Mouse (Mus musculus): Measurements from ENCODE around the gene Gnmt. TPM values are rescaled to one million over a fixed set of nuclear protein-coding genes. Genes with fewer than 3 reads are reported as not detected.

Gnmt gene
- polyA plus RNA-seq, 1 experiment from 2014 or later = 0.88 TPM

GRCm38 (mm10) chr17:46711612-46712271 is 17.2 kb downstream of the Gnmt start:
- peak; percentile 46 for ATAC-seq (ENCODE audit: low FRiP score)
- Histone ChIP-seq H3K36me3 (replicated peaks; ENCODE audit: control insufficient read depth, insufficient read depth) (peaks cover 30% of the 10 kb centered on the region), H3K4me1 (replicated peaks; ENCODE audit: control insufficient read depth, insufficient read depth, low read length) (peaks cover 13% of the 10 kb centered on the region), H3K9ac (peak overlapping the region; percentile 88), H3K4me3 (replicated peaks; ENCODE audit: low read length) (peak overlapping the region; percentile 97), H3K27ac (peak overlapping the region; percentile 83; the same call in 1 of the 2 replicates), H3K9me3 (ENCODE audit: control insufficient read depth, low read length) (no peaks in the 10 kb centered on the region), H3K4me2 (replicated peaks) (peak overlapping the region; percentile 99), H3K27me3 (ENCODE audit: control insufficient read depth, insufficient read depth, low read length) (no peaks in the 10 kb centered on the region)
- 2% methylated on average over 71 of the region's 76 CpGs for WGBS
- DNase-seq (ENCODE audit: low spot score) = no peak

GRCm38 (mm10) chr17:46710959-46711597 is 17.9 kb downstream of the Gnmt start, which contains the start of gene Pex6:
Gene Pex6 (plus strand): TSS chr17:46711463.
- 9% methylated on average over 36 of the region's 36 CpGs for WGBS
- Histone ChIP-seq H3K4me3 (replicated peaks; ENCODE audit: low read length) (peak within 1 kb of the TSS; percentile 97), H3K4me1 (replicated peaks; ENCODE audit: control insufficient read depth, insufficient read depth, low read length) (peaks cover 13% of the 10 kb centered on the region), H3K36me3 (replicated peaks; ENCODE audit: control insufficient read depth, insufficient read depth) (peaks cover 23% of the 10 kb centered on the region), H3K9me3 (ENCODE audit: control insufficient read depth, low read length) (no peaks in the 10 kb centered on the region), H3K27me3 (ENCODE audit: control insufficient read depth, insufficient read depth, low read length) (no peaks in the 10 kb centered on the region), H3K27ac (peak within 1 kb of the TSS; percentile 83), H3K9ac (peak within 1 kb of the TSS; percentile 88), H3K4me2 (replicated peaks) (peak within 1 kb of the TSS; percentile 99)
- ATAC-seq (ENCODE audit: low FRiP score) (peak; percentile 93), DNase-seq (ENCODE audit: low spot score) (peak; percentile 94)

- Histone ChIP-seq H3K4me1 (replicated peaks; ENCODE audit: control insufficient read depth, insufficient read depth, low read length) (peaks cover 34% of the 10 kb centered on the region), H3K4me2 (replicated peaks) (peak overlapping the region; percentile 88; the same call in 1 of the 2 replicates), H3K9me3 (ENCODE audit: control insufficient read depth, low read length) (no peaks in the 10 kb centered on the region), H3K27ac (no peak overlapping the region), H3K36me3 (replicated peaks; ENCODE audit: control insufficient read depth, insufficient read depth) (no peaks in the 10 kb centered on the region), H3K4me3 (replicated peaks; ENCODE audit: low read length) (0 out of 2 replicates have a peak overlapping the region, but pooled peaks have one; percentile 88), H3K9ac (no peak overlapping the region), H3K27me3 (ENCODE audit: control insufficient read depth, insufficient read depth, low read length) (no peaks in the 10 kb centered on the region)
- DNase-seq (ENCODE audit: low spot score) (no peak), ATAC-seq (ENCODE audit: low FRiP score) (no peak)
- WGBS = 94% methylated on average over 14 of the region's 14 CpGs
Measured at GRCm38 (mm10) chr17:46706375-46707089, 22.4 kb downstream of the Gnmt start.

- Histone ChIP-seq H3K4me1 (replicated peaks; ENCODE audit: control insufficient read depth, insufficient read depth, low read length) (peaks cover 35% of the 10 kb centered on the region), H3K4me3 (replicated peaks; ENCODE audit: low read length) (peak within 1 kb of the TSS; percentile 88), H3K36me3 (replicated peaks; ENCODE audit: control insufficient read depth, insufficient read depth) (no peaks in the 10 kb centered on the region; the same call in 1 of the 2 replicates), H3K9ac (peak within 1 kb of the TSS; percentile 94), H3K9me3 (ENCODE audit: control insufficient read depth, low read length) (no peaks in the 10 kb centered on the region), H3K27ac (peak within 1 kb of the TSS; percentile 93), H3K4me2 (replicated peaks) (peak within 1 kb of the TSS; percentile 88), H3K27me3 (ENCODE audit: control insufficient read depth, insufficient read depth, low read length) (no peaks in the 10 kb centered on the region)
- DNase-seq (ENCODE audit: low spot score) (peak; percentile 98), ATAC-seq (ENCODE audit: low FRiP score) (peak; percentile 96)
- 1% methylated on average over 48 of the region's 48 CpGs for WGBS
Measured at GRCm38 (mm10) chr17:46704887-46705835, 23.8 kb downstream of the Gnmt start, which contains the start of gene Ppp2r5d. Gene Ppp2r5d (minus strand): TSS chr17:46705111.

- no peaks in the 10 kb centered on the region for H3K27me3 ChIP-seq (ENCODE audit: control insufficient read depth, insufficient read depth, low read length)
- H3K36me3 ChIP-seq (replicated peaks; ENCODE audit: control insufficient read depth, insufficient read depth) = peaks cover 5% of the 10 kb centered on the region; the same call in 1 of the 2 replicates
- H3K4me3 ChIP-seq (replicated peaks; ENCODE audit: low read length) = peak overlapping the region; percentile 88
- H3K4me2 ChIP-seq (replicated peaks) = peak overlapping the region; percentile 88
- WGBS = 5% methylated on average over 34 of the region's 41 CpGs
- peak overlapping the region; percentile 94 for H3K9ac ChIP-seq
- H3K27ac ChIP-seq = peak overlapping the region; percentile 93
- DNase-seq (ENCODE audit: low spot score) = no peak
- ATAC-seq (ENCODE audit: low FRiP score) = peak; percentile 61
- H3K4me1 ChIP-seq (replicated peaks; ENCODE audit: control insufficient read depth, insufficient read depth, low read length) = peaks cover 35% of the 10 kb centered on the region
- no peaks in the 10 kb centered on the region for H3K9me3 ChIP-seq (ENCODE audit: control insufficient read depth, low read length)
Measured at GRCm38 (mm10) chr17:46703971-46704886, 24.7 kb downstream of the Gnmt start.

GRCm38 (mm10) chr17:46702506-46702905 is 26.5 kb downstream of the Gnmt start:
- DNase-seq (ENCODE audit: low spot score) (no peak), ATAC-seq (ENCODE audit: low FRiP score) (no peak)
- Histone ChIP-seq H3K4me2 (replicated peaks) (peak overlapping the region; percentile 88), H3K36me3 (replicated peaks; ENCODE audit: control insufficient read depth, insufficient read depth) (peaks cover 20% of the 10 kb centered on the region; the same call in 1 of the 2 replicates), H3K9ac (peak overlapping the region; percentile 94), H3K27me3 (ENCODE audit: control insufficient read depth, insufficient read depth, low read length) (no peaks in the 10 kb centered on the region), H3K4me3 (replicated peaks; ENCODE audit: low read length) (no peak overlapping the region), H3K4me1 (replicated peaks; ENCODE audit: control insufficient read depth, insufficient read depth, low read length) (peaks cover 35% of the 10 kb centered on the region), H3K9me3 (ENCODE audit: control insufficient read depth, low read length) (no peaks in the 10 kb centered on the region), H3K27ac (no peak overlapping the region)
- 91% methylated on average over 5 of the region's 5 CpGs for WGBS

GRCm38 (mm10) chr17:46702100-46702499 is 26.9 kb downstream of the Gnmt start:
- Histone ChIP-seq H3K36me3 (replicated peaks; ENCODE audit: control insufficient read depth, insufficient read depth) (peaks cover 20% of the 10 kb centered on the region; the same call in 1 of the 2 replicates), H3K9ac (no peak overlapping the region), H3K4me3 (replicated peaks; ENCODE audit: low read length) (no peak overlapping the region), H3K27ac (no peak overlapping the region), H3K9me3 (ENCODE audit: control insufficient read depth, low read length) (no peaks in the 10 kb centered on the region), H3K27me3 (ENCODE audit: control insufficient read depth, insufficient read depth, low read length) (no peaks in the 10 kb centered on the region), H3K4me2 (replicated peaks) (no peak overlapping the region), H3K4me1 (replicated peaks; ENCODE audit: control insufficient read depth, insufficient read depth, low read length) (peaks cover 35% of the 10 kb centered on the region)
- 90% methylated on average over 12 of the region's 12 CpGs for WGBS
- ATAC-seq (ENCODE audit: low FRiP score) (no peak), DNase-seq (ENCODE audit: low spot score) (no peak)
